Mouse (Mus musculus): ENCODE measurements around the gene Sp140.
"Not testable (repeated sequence)": the region's sequence is repeated elsewhere in the genome, so short reads cannot be mapped to it uniquely, and the experiment has no call there.

The Sp140 gene

DNA sequence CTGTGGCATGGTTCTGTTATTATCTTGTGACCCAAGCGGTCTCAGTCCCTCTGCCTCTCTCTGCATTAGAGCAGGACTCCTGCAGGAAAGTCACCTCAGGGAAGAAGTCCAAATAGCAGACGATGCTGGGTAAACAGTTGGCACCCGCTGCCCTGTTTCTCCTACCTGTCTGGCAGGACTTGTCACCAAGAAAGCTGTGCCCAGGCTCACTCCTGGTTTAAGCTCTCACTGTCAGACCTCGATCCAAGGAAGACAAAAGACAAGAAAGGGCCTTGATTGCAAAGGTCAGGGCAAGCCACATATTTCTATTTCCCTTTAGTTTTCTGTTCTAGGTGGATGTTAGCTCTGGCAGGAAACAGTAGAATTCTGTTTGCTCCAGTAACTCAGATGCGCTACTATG is 50.3 kb downstream of the Sp140 start:
- DNase-seq, result peak in 1 of 2 experiments; percentile 3

DNA sequence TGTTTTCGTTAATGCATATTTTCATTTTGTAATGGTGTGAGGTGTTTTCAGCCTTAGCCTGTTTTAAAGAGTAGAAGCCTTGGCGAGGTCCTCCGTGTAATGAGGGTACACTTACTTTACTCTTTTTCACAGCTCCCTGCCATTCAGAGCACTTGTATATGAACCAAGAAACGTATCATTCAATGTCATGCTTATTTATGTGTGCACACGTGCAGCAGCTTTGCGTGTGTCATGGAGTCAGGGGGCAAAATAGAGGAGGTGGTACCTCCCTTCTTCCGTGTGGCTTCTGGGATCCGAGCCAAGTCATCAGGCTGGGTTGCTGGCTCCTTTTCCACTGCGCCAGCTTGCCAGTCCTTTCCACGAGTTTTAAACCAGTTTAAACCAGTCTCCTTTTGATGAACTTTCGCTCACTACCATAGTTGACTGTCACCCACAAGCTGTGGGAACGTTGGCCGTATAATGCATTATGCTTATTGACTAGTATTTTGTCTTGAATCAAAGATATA is 51.6 kb downstream of the Sp140 start:
- DNase-seq, result peak; percentile 19 to 20

DNA sequence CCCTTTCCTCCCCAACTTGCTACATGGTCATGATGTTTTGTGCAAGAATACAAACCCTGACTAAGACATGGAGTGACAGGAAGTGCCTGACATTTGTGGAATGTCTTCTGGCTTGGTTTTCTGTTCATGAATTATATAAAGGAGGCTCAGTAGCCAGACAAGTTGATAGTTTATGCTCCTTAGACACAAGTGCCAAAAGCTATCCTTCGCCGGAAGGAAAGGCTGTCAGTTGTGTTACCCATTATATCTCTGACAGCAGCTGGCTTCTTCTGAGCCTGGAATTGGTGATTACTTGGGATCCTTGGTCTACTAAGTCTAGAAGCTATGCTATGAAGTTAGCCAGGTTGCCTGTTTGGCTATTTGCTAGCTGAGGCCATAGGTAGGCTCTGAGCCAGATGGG is 57.0 kb downstream of the Sp140 start:
- DNase-seq, result not testable (repeated sequence)

DNA sequence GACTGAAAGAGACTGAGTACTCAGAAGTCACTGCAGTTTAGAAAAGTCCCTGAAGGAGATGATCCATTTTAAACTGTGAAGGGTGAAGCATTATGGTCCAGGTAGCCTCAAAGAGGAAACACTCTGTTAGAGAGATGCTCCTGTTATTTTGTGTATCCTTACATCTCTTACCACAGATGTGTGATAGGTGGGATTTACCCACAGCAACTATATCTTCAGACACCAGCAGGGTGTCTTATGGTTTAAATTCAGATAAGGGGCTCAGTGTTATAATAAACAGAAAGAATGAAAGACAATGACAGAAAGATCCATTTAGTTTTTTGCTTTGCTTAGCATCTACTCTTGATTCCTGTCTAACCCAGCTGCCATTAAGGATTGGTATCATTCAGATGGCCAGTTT is 64.1 kb downstream of the Sp140 start:
- DNase-seq, result no peak

DNA sequence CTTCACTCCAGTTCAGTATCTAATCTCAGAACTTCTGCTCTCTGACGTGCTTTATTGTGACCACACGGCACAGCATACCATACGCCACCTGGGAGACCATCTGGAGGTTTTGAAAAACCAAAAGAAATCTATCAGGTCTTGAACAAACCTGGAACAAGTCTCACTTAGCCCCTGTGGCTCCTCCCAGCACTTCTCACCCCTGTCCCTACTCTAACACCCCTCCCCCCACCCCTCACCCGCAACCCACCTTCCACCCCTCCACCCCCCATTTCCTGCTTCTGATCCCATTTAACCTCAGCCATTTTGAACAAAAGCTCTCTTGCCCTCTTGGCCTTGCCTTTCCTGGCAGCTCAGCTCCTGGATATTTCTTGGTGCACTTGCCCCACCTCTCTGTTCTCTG is 80.0 kb downstream of the Sp140 start:
- DNase-seq, result no peak

DNA sequence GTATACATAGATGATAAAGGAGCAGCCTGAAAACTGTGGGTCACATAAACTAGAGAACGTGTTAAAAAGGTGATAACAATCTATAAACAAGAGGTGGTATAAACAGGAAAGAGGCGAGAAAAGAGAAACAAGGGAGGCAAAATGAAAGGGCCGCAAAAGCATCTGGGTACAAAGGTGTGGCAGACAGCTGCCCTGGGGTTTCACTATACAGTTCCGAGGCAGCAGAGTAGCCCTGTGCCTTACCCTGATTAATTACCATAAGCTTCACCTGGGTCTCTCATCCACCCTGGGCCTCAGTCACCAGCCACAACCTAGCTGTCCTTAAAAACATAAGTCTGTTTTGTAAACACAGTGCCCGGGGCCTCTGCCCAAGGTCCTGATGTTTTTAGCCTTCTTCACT is 86.5 kb downstream of the Sp140 start:
- DNase-seq, result no peak

DNA sequence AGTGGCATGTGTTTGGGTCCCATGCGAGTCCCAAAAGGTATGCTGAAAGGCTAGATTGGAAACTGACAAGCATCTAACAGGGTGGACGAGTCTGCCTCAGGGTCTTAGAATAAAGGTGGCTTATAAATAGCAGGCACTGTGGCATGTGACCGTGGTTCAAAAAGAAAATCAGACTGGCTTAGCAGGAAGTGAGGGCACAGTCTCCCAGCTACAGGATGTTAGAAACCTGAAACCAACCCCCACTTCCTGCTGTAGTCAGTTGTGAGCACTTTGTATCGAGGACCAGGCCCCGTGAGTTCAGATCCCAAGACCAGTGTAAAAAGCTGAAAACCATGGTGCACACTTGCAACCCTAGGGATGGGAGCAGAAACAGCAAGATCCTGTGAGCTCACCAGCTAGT is 87.2 kb downstream of the Sp140 start:
- no peak for DNase-seq

DNA sequence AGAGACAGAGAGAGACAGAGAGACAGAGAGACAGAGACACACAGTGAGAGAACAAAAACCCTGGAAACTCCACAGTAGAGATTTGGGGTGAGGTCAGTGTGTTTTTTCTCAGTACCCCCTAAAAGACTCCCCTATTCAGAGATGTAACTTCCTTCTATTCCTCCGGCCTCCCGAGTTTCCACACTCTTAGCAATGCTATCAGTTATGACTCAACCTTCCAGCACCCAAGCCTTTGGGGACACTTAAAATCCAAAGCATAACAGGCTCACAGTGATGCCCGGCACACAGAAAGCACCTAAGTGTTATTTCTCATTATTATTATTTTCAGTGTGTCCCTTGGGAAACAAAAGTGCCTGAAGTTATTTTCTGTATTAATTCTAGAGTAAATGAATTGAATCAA is 90.4 kb downstream of the Sp140 start:
- DNase-seq, result no peak

DNA sequence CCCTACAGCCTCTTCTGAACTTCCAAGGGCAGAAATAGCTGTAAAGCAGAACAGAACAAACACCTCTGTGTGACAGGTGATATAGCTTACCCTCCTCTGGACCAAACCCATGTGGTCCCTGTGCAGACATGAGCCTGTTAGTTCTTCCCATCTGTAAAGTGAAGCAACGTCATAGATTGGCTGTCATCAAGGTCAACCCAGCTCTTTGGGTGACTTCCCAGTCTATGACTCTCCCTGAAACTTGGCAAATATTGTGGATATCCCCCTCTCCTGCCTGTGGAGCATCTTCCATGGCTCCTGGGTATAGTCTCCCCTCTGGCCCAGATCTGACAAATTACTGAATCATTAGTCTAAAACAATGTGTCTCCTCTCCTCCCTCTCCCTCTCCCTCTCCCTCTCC is 92.1 kb downstream of the Sp140 start:
- no peak for DNase-seq

DNA sequence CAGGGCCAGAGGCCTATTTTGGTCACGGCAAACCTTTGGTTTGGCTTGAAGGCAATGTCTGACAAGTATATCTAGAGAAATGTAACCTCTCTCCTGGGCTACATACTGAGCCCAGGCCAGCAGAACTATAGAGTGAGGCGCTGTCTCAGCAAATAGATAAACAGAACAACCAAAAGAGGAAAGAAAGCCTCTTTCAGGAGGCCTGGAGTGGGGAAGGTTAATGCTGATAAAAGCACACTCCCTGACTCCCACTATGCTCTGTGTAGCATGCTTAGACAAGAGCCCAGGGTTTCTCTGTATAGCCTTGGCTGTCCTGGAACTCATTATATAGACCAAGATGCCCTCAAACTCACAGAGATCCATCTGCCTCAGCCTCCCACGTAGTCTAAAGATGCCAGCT is 93.1 kb downstream of the Sp140 start:
- DNase-seq, result no peak

Measured in cerebellum, postnatal 36 days (tissue).